Mouse (Mus musculus) CH12.LX (cell line): ENCODE measurements at regions not wholly inside any gene's neighbourhood (a gene's known extent, or its start where the extent isn't known, plus 50 kb on each side); places are given as distances from the start of the nearest gene placed in this dataset.

Experiments
- CHD2 ChIP-seq: IDR thresholded peaks from 2 replicates; pipeline ENCODE4 v1.6.1; 2011; ENCODE audit warnings: low read length, improper control_type of control experiment
- CTCF ChIP-seq, 2 experiments: IDR thresholded peaks in 1 of 2; conservative IDR thresholded peaks in 1 of 2; 2 replicates each; pipeline ENCODE4 v1.5.1; 2011 to 2012; ENCODE audit warnings: low read depth in 2 of 2, low read length in 2 of 2, improper control_type of control experiment in 1 of 2, inconsistent platforms in 1 of 2, mild to moderate bottlenecking in 1 of 2, moderate library complexity in 1 of 2
- EP300 ChIP-seq: IDR thresholded peaks from 2 replicates; pipeline ENCODE4 v1.6.1; 2011; ENCODE audit warnings: low read length, improper control_type of control experiment
- GABPA ChIP-seq: IDR thresholded peaks from 2 replicates; pipeline ENCODE4 v1.6.1; 2012; ENCODE audit warnings: low read depth, low read length, improper control_type of control experiment, inconsistent platforms; ENCODE audit not compliant: insufficient replicate concordance
- MAX ChIP-seq: IDR thresholded peaks from 2 replicates; pipeline ENCODE4 v1.6.1; 2011; ENCODE audit warnings: low read length, improper control_type of control experiment
- MXI1 ChIP-seq: IDR thresholded peaks from 2 replicates; pipeline ENCODE4 v1.6.1; 2011; ENCODE audit warnings: mild to moderate bottlenecking, low read depth, low read length, improper control_type of control experiment
- MYC ChIP-seq: IDR thresholded peaks from 2 replicates; pipeline ENCODE4 v1.6.1; 2011; ENCODE audit warnings: low read depth, mild to moderate bottlenecking, improper control_type of control experiment, low read length
- NRF1 ChIP-seq: IDR thresholded peaks from 2 replicates; pipeline ENCODE4 v1.6.1; 2014; ENCODE audit warnings: low read depth, mild to moderate bottlenecking, inconsistent platforms, low read length, improper control_type of control experiment, moderate library complexity
- POLR2A ChIP-seq: IDR thresholded peaks from 2 replicates; pipeline ENCODE4 v1.6.1; 2011; ENCODE audit warnings: low read depth, mild to moderate bottlenecking, improper control_type of control experiment, low read length
- POLR2AphosphoS2 ChIP-seq: IDR thresholded peaks from 2 replicates; pipeline ENCODE4 v1.6.1; 2011; ENCODE audit warnings: low read depth, low read length, improper control_type of control experiment
- RCOR1 ChIP-seq: conservative IDR thresholded peaks from 2 replicates; pipeline ENCODE4 v1.6.1; 2012; ENCODE audit warnings: low read depth, mild to moderate bottlenecking, inconsistent platforms, low read length, improper control_type of control experiment
- USF1 ChIP-seq: IDR thresholded peaks from 2 replicates; pipeline ENCODE4 v1.6.1; 2014; ENCODE audit warnings: low read depth, mild to moderate bottlenecking, inconsistent platforms, low read length, improper control_type of control experiment
- ZC3H11A ChIP-seq: IDR thresholded peaks from 2 replicates; pipeline ENCODE4 v1.6.1; 2012; ENCODE audit warnings: low read depth, mild to moderate bottlenecking, inconsistent platforms, low read length, improper control_type of control experiment
- ZMIZ1 ChIP-seq: IDR thresholded peaks from 2 replicates; pipeline ENCODE4 v1.6.1; 2012; ENCODE audit warnings: low read depth, mild to moderate bottlenecking, inconsistent platforms, low read length, improper control_type of control experiment

DNA sequence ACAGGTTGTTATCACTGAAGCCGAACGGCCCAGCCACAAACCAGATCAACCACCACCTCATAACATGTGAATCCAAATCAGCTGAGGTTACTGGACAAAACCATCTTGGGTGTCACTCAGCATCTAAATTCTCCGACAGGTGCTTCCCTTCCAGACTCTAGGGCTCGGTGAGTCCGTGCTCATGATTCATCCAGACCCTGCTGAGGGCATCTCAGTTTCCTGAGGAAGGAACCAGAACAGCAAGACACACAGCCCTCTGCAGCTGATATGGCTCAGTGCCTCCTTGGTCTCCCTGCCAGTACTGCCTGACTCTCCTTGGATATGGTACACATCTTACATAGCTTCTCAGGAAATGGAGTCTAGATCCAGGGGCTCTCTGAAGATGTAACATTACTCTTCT, 51.6 kb upstream of the Adgrl4 start:
- TF ChIP-seq CTCF (conservative IDR thresholded peaks at IDR 0.05 in 1 of 2, IDR thresholded peaks at IDR 0.05 in 1 of 2; ENCODE audit: low read depth in 2 of 2, low read length in 2 of 2) (no peak), MAX (no peak), CHD2 (no peak), ZC3H11A (no peak), MXI1 (no peak), EP300 (no peak), GABPA (no peak), USF1 (no peak), POLR2A (no peak), ZMIZ1 (no peak), MYC (no peak), RCOR1 (no peak), NRF1 (no peak), POLR2AphosphoS2 (no peak)
